Mouse (Mus musculus) gastrocnemius, adult 2 months (tissue): ENCODE results near the gene Capn10. TPM values are rescaled to one million over a fixed set of nuclear protein-coding genes. Genes with fewer than 3 reads are reported as not detected.

Source experiments
- DNase-seq: peaks from one replicate; pipeline ENCODE4 v3.0.0; 2022
- H3K27ac ChIP-seq: fragments of 200-600 bp; 2 replicates; pipeline ENCODE4 v1.8.1; 2022; ENCODE audit warnings: mild to moderate bottlenecking
- H3K4me3 ChIP-seq: fragments of 200-600 bp; 2 replicates; pipeline ENCODE4 v1.8.1; 2022; ENCODE audit warnings: mild to moderate bottlenecking, moderate library complexity
- CTCF ChIP-seq: fragments of 200-600 bp; IDR thresholded peaks from 2 replicates; pipeline ENCODE4 v1.8.1; 2022; ENCODE audit warnings: antibody characterized with exemption, mild to moderate bottlenecking, moderate library complexity
- intact Hi-C: fragments of 180-260 bp; cut with DNase I; formaldehyde crosslinking; loops from one replicate; pipeline ENCODE4 v1.15.1; 2025
- long read RNA-seq, 2 experiments: library from polyadenylated mRNA; stranded (forward); transcript quantifications; one replicate each; pipeline ENCODE4 v2.0.0; 2021
- total RNA-seq, 2 experiments: library from RNA; stranded (reverse); gene quantifications; 2 replicates each; pipeline ENCODE4 v1.2.3; 2021

The Capn10 gene
- total RNA-seq, result 1 to 10 TPM; 4.8 to 5.5 TPM
- long read RNA-seq, experiment 1, transcript Capn10-201 (12 exons, 2,902 nt), result major isoform, 8 of 9 reads
- long read RNA-seq, experiment 1, partial matches to known transcripts, result 0 of 9 reads
- long read RNA-seq, experiment 1, other reads (novel, unspliced or antisense), result 1 of 9 reads
- long read RNA-seq, experiment 2, transcript Capn10-201 (12 exons, 2,902 nt), result major isoform, 10 of 14 reads
- long read RNA-seq, experiment 2, partial matches to known transcripts, result 0 of 14 reads
- long read RNA-seq, experiment 2, other reads (novel, unspliced or antisense), result 3 of 14 reads

- DNase-seq, result peak; percentile 96
- no peak for TF ChIP-seq CTCF
- intact Hi-C loops, result loop anchor here (2.0 kb wide), 1 partner anchor 24 kb away; the partner anchor contains the start of gene Rnpepl1
- H3K4me3 ChIP-seq, result peak within 1 kb of the TSS; percentile 97
- peak within 1 kb of the TSS; percentile 99 for H3K27ac ChIP-seq
These were observed at the start of gene Capn10 for GRCm38 (mm10) chr1:92934182-92934827. Gene Capn10 (plus strand): TSS chr1:92934376.

- no peak for DNase-seq
- TF ChIP-seq CTCF, result no peak
- intact Hi-C loops, result no loop called here
- no peak overlapping the region for H3K27ac ChIP-seq
- no peak overlapping the region for H3K4me3 ChIP-seq
These were observed 45.1 kb upstream of the Capn10 start for GRCm38 (mm10) chr1:92888901-92889655.

GRCm38 (mm10) chr1:92892791-92893190, 41.4 kb upstream of the Capn10 start:
- intact Hi-C loops, result loop anchor here (5.0 kb wide), 1 partner anchor 50 kb away; no protein-coding TSS in a partner anchor

GRCm38 (mm10) chr1:92893896-92894295, 40.3 kb upstream of the Capn10 start:
- no peak overlapping the region for H3K4me3 ChIP-seq
- DNase-seq, result no peak
- intact Hi-C loops, result loop anchor here (2.0 to 5.0 kb wide), 2 partner anchors 52 to 245 kb away; partner anchors contain the start of gene Otos
- TF ChIP-seq CTCF, result no peak
- no peak overlapping the region for H3K27ac ChIP-seq

More at GRCm38 (mm10) chr1:92892791-92893190, 41.4 kb upstream of the Capn10 start:
- H3K4me3 ChIP-seq, result no peak overlapping the region
- no peak for DNase-seq
- H3K27ac ChIP-seq, result no peak overlapping the region
- TF ChIP-seq CTCF, result no peak

GRCm38 (mm10) chr1:92895089-92895488, 39.1 kb upstream of the Capn10 start:
- no peak overlapping the region for H3K27ac ChIP-seq
- no peak overlapping the region for H3K4me3 ChIP-seq
- DNase-seq, result peak; percentile 83
- intact Hi-C loops, result loop anchor here (1.0 to 5.0 kb wide), 3 partner anchors 198 to 373 kb away; partner anchors contain the start of gene Otos
- TF ChIP-seq CTCF, result peak; percentile 97; the same call in 1 of the 2 replicates

GRCm38 (mm10) chr1:92902786-92903185, 31.4 kb upstream of the Capn10 start, which contains the start of gene Ankmy1:
Gene Ankmy1 (minus strand): TSS chr1:92902906.
- peak; percentile 61 for DNase-seq
- intact Hi-C loops, result no loop called here
- no peak for TF ChIP-seq CTCF
- no peak within 1 kb of the TSS for H3K27ac ChIP-seq
- no peak within 1 kb of the TSS for H3K4me3 ChIP-seq

- TF ChIP-seq CTCF, result no peak
- DNase-seq, result no peak
- Histone ChIP-seq H3K4me3 (no peak overlapping the region), H3K27ac (no peak overlapping the region)
- intact Hi-C loops, result no loop called here
These were observed 30.5 kb upstream of the Capn10 start for GRCm38 (mm10) chr1:92903627-92904026.

- Histone ChIP-seq H3K27ac (peak overlapping the region; percentile 98), H3K4me3 (peak overlapping the region; percentile 26)
- no peak for DNase-seq
- intact Hi-C loops, result no loop called here
- no peak for TF ChIP-seq CTCF
These were observed 28.4 kb upstream of the Capn10 start for GRCm38 (mm10) chr1:92905703-92906310.

- TF ChIP-seq CTCF, result peak; percentile 73
- intact Hi-C loops, result no loop called here
- H3K4me3 ChIP-seq, result peak within 1 kb of the TSS; percentile 84
- H3K27ac ChIP-seq, result peak within 1 kb of the TSS; percentile 98
- peak; percentile 95 for DNase-seq
These were observed 27.2 kb upstream of the Capn10 start, which contains the start of gene Dusp28 for GRCm38 (mm10) chr1:92906779-92907631. Gene Dusp28 (plus strand): TSS chr1:92906981.

- intact Hi-C loops, result no loop called here
- no peak for DNase-seq
- Histone ChIP-seq H3K27ac (peak overlapping the region; percentile 98), H3K4me3 (peak overlapping the region; percentile 84)
- no peak for TF ChIP-seq CTCF
These were observed 26.4 kb upstream of the Capn10 start for GRCm38 (mm10) chr1:92907632-92908360.

- no peak for TF ChIP-seq CTCF
- DNase-seq, result no peak
- H3K27ac ChIP-seq, result no peak overlapping the region
- intact Hi-C loops, result no loop called here
- H3K4me3 ChIP-seq, result no peak overlapping the region
These were observed 25.5 kb upstream of the Capn10 start for GRCm38 (mm10) chr1:92908664-92909063.
